Mouse (Mus musculus): ENCODE measurements at regions not wholly inside any gene's neighbourhood (a gene's known extent, or its start where the extent isn't known, plus 50 kb on each side); places are given as distances from the start of the nearest gene placed in this dataset.

DNA sequence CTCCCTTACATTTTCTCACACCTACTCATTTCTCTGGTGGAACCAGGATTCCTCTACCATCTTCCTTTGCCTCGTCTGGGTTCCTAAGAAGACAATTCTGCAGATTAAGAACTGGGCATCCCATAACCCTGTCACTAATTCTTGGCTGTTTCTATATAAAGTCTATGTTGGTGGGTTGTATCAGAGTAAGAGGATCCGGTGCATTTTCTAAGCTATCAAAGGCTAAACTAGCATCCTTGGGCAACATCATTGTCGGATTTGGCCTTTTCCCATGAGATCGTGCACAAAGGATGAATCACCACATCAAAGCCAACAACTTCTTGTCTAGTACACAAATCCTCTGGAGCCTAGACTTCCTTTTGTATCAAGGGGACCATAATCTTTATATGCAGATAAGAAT lies 137.3 kb downstream of the Tgfb2 start:
- TF ChIP-seq CTCF (IDR thresholded peaks at IDR 0.05; ENCODE audit: low read depth, low read length) (no peak), POLR2A (IDR thresholded peaks at IDR 0.05; ENCODE audit: borderline replicate concordance, low read depth, low read length) (no peak)
